10 mouse cellular contexts compared by ENCODE assay signal in genomic region chr6:85397165-85397564, GRCm38 (mm10). TPM values are rescaled to one million over a fixed set of nuclear protein-coding genes. Genes with fewer than 3 reads are reported as not detected.
DNase-seq lines count a peak whose midpoint lies in the region; ATAC-seq and TF ChIP-seq lines count a peak whose summit lies in the region.
"Had no signal": no experiment of that assay in that cellular context is flagged by ENCODE, and none has a peak within 500 bp of the region (broad histone marks: within the 10 kb centered on the region; RNA-seq: fewer than 3 reads in every experiment).

No protein-coding gene starts in this region.

- TF ChIP-seq CTCF in brain, embryonic 14.5 days (IDR thresholded peaks at IDR 0.05; ENCODE audit: borderline replicate concordance, extremely low read depth, insufficient read depth, insufficient read length): peak; percentile 52; the same call in 1 of the 2 replicates

- intact Hi-C loops in left cerebral cortex, postnatal 25 days (cut with DNase I): loop anchor here (5.0 kb wide), 1 partner anchor 160 kb away; no protein-coding TSS in a partner anchor

- H3K27me3 ChIP-seq in heart, embryonic 12.5 days (replicated peaks): peaks cover 3% of the 10 kb centered on the region; the same call in 1 of the 2 replicates
- 0 out of 2 replicates have a peak, but pooled peaks cover 2% of the 10 kb centered on the region for H3K27me3 ChIP-seq in hindbrain, embryonic 12.5 days

- no peak overlapping the region for H3K27ac ChIP-seq in heart, embryonic 12.5 days (ENCODE audit: poor library complexity, severe bottlenecking)
- H3K27ac ChIP-seq in hindbrain, embryonic 12.5 days: no peak overlapping the region
- H3K27ac ChIP-seq: limb, embryonic 12.5 days had no signal

- DNase-seq in heart, adult 18-20 months: peak; percentile 38 to 72
- DNase-seq in urinary bladder, postnatal 14 days (ENCODE audit: low spot score): peak; percentile 33
- no peak for DNase-seq in urinary bladder, postnatal 4 days (ENCODE audit: low spot score in 2 of 2)
- no peak for DNase-seq in brain, embryonic 14.5 days (ENCODE audit: low read depth)
- DNase-seq in left cerebral cortex, postnatal 25 days (ENCODE audit: low spot score in 2 of 2): peak; percentile 28 to 44
- peak; percentile 34 for DNase-seq in thymus, postnatal 25 days

- no peaks in the 10 kb centered on the region for H3K4me1 ChIP-seq in heart, embryonic 12.5 days (replicated peaks)
- peaks cover 2% of the 10 kb centered on the region; the same call in 1 of the 2 replicates for H3K4me1 ChIP-seq in hindbrain, embryonic 12.5 days

- no peak for ATAC-seq in heart, embryonic 12.5 days (ENCODE audit: insufficient number of reproducible peaks, low FRiP score)
- ATAC-seq in hindbrain, embryonic 12.5 days (ENCODE audit: low FRiP score): no peak

- no peak overlapping the region for H3K9ac ChIP-seq in heart, embryonic 12.5 days
- H3K9ac ChIP-seq in hindbrain, embryonic 12.5 days: no peak overlapping the region
- H3K9ac ChIP-seq: limb, embryonic 12.5 days had no signal

- H3K4me2 ChIP-seq in heart, embryonic 12.5 days: no peak overlapping the region
- no peak overlapping the region for H3K4me2 ChIP-seq in hindbrain, embryonic 12.5 days (replicated peaks)
- H3K4me2 ChIP-seq: limb, embryonic 12.5 days had no signal

- peaks cover 4% of the 10 kb centered on the region; the same call in 1 of the 2 replicates for H3K9me3 ChIP-seq in heart, embryonic 12.5 days (replicated peaks)
- H3K9me3 ChIP-seq in hindbrain, embryonic 12.5 days (replicated peaks): no peaks in the 10 kb centered on the region
- H3K9me3 ChIP-seq: limb, embryonic 12.5 days had no signal

- WGBS in heart, embryonic 12.5 days: 21% methylated on average over 1 of the region's 1 CpGs
- WGBS in hindbrain, embryonic 12.5 days: 17% methylated on average over 1 of the region's 1 CpGs

- no peak overlapping the region for H3K4me3 ChIP-seq in heart, embryonic 12.5 days
- H3K4me3 ChIP-seq in hindbrain, embryonic 12.5 days: no peak overlapping the region
- H3K4me3 ChIP-seq: limb, embryonic 12.5 days had no signal

- TF ChIP-seq POLR2A in brain, embryonic 14.5 days (IDR thresholded peaks at IDR 0.05; ENCODE audit: borderline replicate concordance, extremely low read depth, insufficient read depth, insufficient read length, poor library complexity, severe bottlenecking): no peak

- no peaks in the 10 kb centered on the region for H3K36me3 ChIP-seq in heart, embryonic 12.5 days
- no peaks in the 10 kb centered on the region for H3K36me3 ChIP-seq in hindbrain, embryonic 12.5 days
- H3K36me3 ChIP-seq: limb, embryonic 12.5 days had no signal

RNA-seq across cellular contexts. Expression of gene Rab11fip5, which starts 22.7 kb away (rescaled TPM):
- 10 to 100 TPM; 56.3 to 75.5 TPM for total RNA-seq in heart, adult 18-20 months (2021)
- polyA plus RNA-seq in heart, embryonic 12.5 days (2016; fragmentation: Nextera tagmentation; extraction: Ambion mirVana): 42.0 and 42.6 TPM in 2 replicates
- polyA plus RNA-seq in brain, embryonic 14.5 days (2012; rRNA removed): 14.8 and 23.1 TPM in 2 replicates
- total RNA-seq in left cerebral cortex, postnatal 25 days (2021): 10 to 100 TPM; 65.7 to 66.8 TPM
- polyA plus RNA-seq in hindbrain, embryonic 12.5 days (2016; fragmentation: Nextera tagmentation; extraction: Ambion mirVana): 10.6 and 12.1 TPM in 2 replicates

RNA-seq across cellular contexts. Expression of gene Noto, which starts 26.5 kb away (rescaled TPM):
- not detected for total RNA-seq in heart, adult 18-20 months (2021)
- not detected in 2 replicates for polyA plus RNA-seq in heart, embryonic 12.5 days (2016; fragmentation: Nextera tagmentation; extraction: Ambion mirVana)
- polyA plus RNA-seq in brain, embryonic 14.5 days (2012; rRNA removed): not detected in 2 replicates
- not detected for total RNA-seq in left cerebral cortex, postnatal 25 days (2021)
- polyA plus RNA-seq in hindbrain, embryonic 12.5 days (2016; fragmentation: Nextera tagmentation; extraction: Ambion mirVana): not detected in 2 replicates
- polyA plus RNA-seq: embryonic facial prominence, embryonic 14.5 days; limb, embryonic 12.5 days had no signal

RNA-seq across cellular contexts. Expression of gene Smyd5, which starts 34.6 kb away (rescaled TPM):
- 10 to 100 TPM; 11.5 to 13.1 TPM for total RNA-seq in heart, adult 18-20 months (2021)
- 41.3 and 46.1 TPM in 2 replicates for polyA plus RNA-seq in heart, embryonic 12.5 days (2016; fragmentation: Nextera tagmentation; extraction: Ambion mirVana)
- 65.3 and 67.0 TPM in 2 replicates for polyA plus RNA-seq in brain, embryonic 14.5 days (2012; rRNA removed)
- total RNA-seq in left cerebral cortex, postnatal 25 days (2021): 10 to 100 TPM; 38.6 to 39.4 TPM
- 59.5 and 59.8 TPM in 2 replicates for polyA plus RNA-seq in hindbrain, embryonic 12.5 days (2016; fragmentation: Nextera tagmentation; extraction: Ambion mirVana)

RNA-seq across cellular contexts. Expression of gene Cct7, which starts 54.1 kb away (rescaled TPM):
- 100 to 1,000 TPM; 153 to 178 TPM for total RNA-seq in heart, adult 18-20 months (2021)
- 393 and 395 TPM in 2 replicates for polyA plus RNA-seq in heart, embryonic 12.5 days (2016; fragmentation: Nextera tagmentation; extraction: Ambion mirVana)
- polyA plus RNA-seq in brain, embryonic 14.5 days (2012; rRNA removed): 313 and 319 TPM in 2 replicates
- 100 to 1,000 TPM; 206 to 214 TPM for total RNA-seq in left cerebral cortex, postnatal 25 days (2021)
- polyA plus RNA-seq in hindbrain, embryonic 12.5 days (2016; fragmentation: Nextera tagmentation; extraction: Ambion mirVana): 512 and 529 TPM in 2 replicates

RNA-seq across cellular contexts. Expression of gene Pradc1, which starts 54.6 kb away (rescaled TPM):
- 10 to 100 TPM in 1 of 2 experiments, 1 to 10 TPM in 1; 9.5 to 14.1 TPM for total RNA-seq in heart, adult 18-20 months (2021)
- polyA plus RNA-seq in heart, embryonic 12.5 days (2016; fragmentation: Nextera tagmentation; extraction: Ambion mirVana): 35.5 and 37.1 TPM in 2 replicates
- 16.7 and 22.8 TPM in 2 replicates for polyA plus RNA-seq in brain, embryonic 14.5 days (2012; rRNA removed)
- 10 to 100 TPM; 25.6 to 28.5 TPM for total RNA-seq in left cerebral cortex, postnatal 25 days (2021)
- 24.6 and 30.3 TPM in 2 replicates for polyA plus RNA-seq in hindbrain, embryonic 12.5 days (2016; fragmentation: Nextera tagmentation; extraction: Ambion mirVana)

Comparison
In these comparisons a context has a peak if more than half of its experiments do, and no peak if none do; other contexts are left out.
1. DNase-seq: peak in heart, adult 18-20 months (2 of 2), urinary bladder, postnatal 14 days (single experiment), left cerebral cortex, postnatal 25 days (2 of 2) and thymus, postnatal 25 days (single experiment); none in urinary bladder, postnatal 4 days (0 of 2) and brain, embryonic 14.5 days (single experiment).